Mouse (Mus musculus) liver, embryonic 16.5 days (tissue): Measurements from ENCODE around the gene Pknox2. TPM values are rescaled to one million over a fixed set of nuclear protein-coding genes. Genes with fewer than 3 reads are reported as not detected.

Experiments
- ATAC-seq: fragments of 200-750 bp; cut with Nextera tagmentation; 2 replicates; pipeline ENCODE4 v1.8.0; 2017; ENCODE audit warnings: low read depth, mild to moderate bottlenecking, moderate number of reproducible peaks, moderate library complexity
- H3K27ac ChIP-seq: fragments of 300-500 bp; sonication (generic); 2 replicates; pipeline ENCODE4 v1.5.1; 2014; ENCODE audit warnings: mild to moderate bottlenecking, low read length
- H3K27me3 ChIP-seq: fragments of 300-500 bp; sonication (generic); 2 replicates; pipeline ENCODE4 v1.6.1; 2014; ENCODE audit warnings: low read depth, low read length, mixed read lengths; ENCODE audit not compliant: control insufficient read depth, insufficient read depth
- H3K36me3 ChIP-seq: fragments of 300-500 bp; sonication (generic); 2 replicates; pipeline ENCODE4 v1.6.1; 2014; ENCODE audit warnings: mild to moderate bottlenecking; ENCODE audit not compliant: control insufficient read depth, insufficient read depth
- H3K4me1 ChIP-seq: fragments of 300-500 bp; sonication (generic); 2 replicates; pipeline ENCODE4 v1.6.1; 2014; ENCODE audit warnings: low read depth, low read length, mixed read lengths; ENCODE audit not compliant: control insufficient read depth
- H3K4me2 ChIP-seq: fragments of 300-500 bp; sonication (generic); 2 replicates; pipeline ENCODE4 v1.6.1; 2014; ENCODE audit warnings: low read depth, low read length, mixed read lengths
- H3K4me3 ChIP-seq: fragments of 300-500 bp; sonication (generic); 2 replicates; pipeline ENCODE4 v1.5.1; 2014; ENCODE audit warnings: low read depth, mild to moderate bottlenecking, low read length
- H3K9ac ChIP-seq: fragments of 300-500 bp; sonication (generic); 2 replicates; pipeline ENCODE4 v1.6.1; 2014; ENCODE audit warnings: low read depth, low read length
- H3K9me3 ChIP-seq: fragments of 300-500 bp; sonication (generic); replicated peaks from 2 replicates; pipeline ENCODE4 v1.6.1; 2016; ENCODE audit warnings: low read length; ENCODE audit not compliant: control insufficient read depth
- WGBS: fragments of 180-500 bp; shearing (Covaris S2); extraction: QIAGEN DNeasy Blood & Tissue Kit; methylation state at CpG from one replicate; pipeline ENCODE4 v1.1.7; 2014; ENCODE audit not compliant: insufficient replicate concordance; 5-methylcytosine and 5-hydroxymethylcytosine counted together
- polyA plus RNA-seq: library from polyadenylated mRNA; unstranded; fragments of >200 nt; fragmentation: Nextera tagmentation; extraction: Ambion mirVana; gene quantifications from 2 replicates; pipeline ENCODE4 v1.2.1, GENCODE M21; 2015

Gene Pknox2
- polyA plus RNA-seq, 1 experiment from 2014 or later = 0.50 TPM

- WGBS = 59% methylated on average over 2 of the region's 2 CpGs
Observed at GRCm38 (mm10) chr9:36942561-36942960, 204.6 kb downstream of the Pknox2 start.

DNA sequence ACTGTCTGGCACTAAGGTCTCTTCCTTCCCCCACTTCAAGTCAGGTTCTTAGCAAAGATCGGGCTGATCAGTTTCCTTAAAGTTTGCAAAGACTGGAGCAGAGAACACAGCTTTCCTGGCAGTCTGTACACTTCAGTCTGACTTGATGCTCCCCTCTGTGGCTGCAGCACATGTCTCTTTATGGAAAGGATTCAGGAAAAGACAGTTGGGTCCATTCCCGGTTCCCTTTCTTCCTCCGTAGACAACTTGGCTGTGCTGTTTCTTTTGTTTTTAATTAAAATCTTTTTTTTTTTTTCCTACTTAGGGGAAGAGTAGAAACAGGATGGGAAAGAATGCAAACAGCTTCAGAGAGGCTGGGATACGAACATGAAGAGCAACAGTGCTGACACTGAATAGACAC lies 205.1 kb downstream of the Pknox2 start:
- no peaks in the 10 kb centered on the region for H3K4me1 ChIP-seq
- H3K27ac ChIP-seq = no peak overlapping the region
- no peak overlapping the region for H3K4me3 ChIP-seq
- no peaks in the 10 kb centered on the region for H3K9me3 ChIP-seq
- H3K9ac ChIP-seq = no peak overlapping the region
- ATAC-seq = no peak
- H3K27me3 ChIP-seq = no peaks in the 10 kb centered on the region
- no peak overlapping the region for H3K4me2 ChIP-seq
- no peaks in the 10 kb centered on the region for H3K36me3 ChIP-seq
- WGBS = 59% methylated on average over 4 of the region's 4 CpGs

More at GRCm38 (mm10) chr9:36942561-36942960, 204.6 kb downstream of the Pknox2 start:
- ATAC-seq = no peak
- Histone ChIP-seq H3K4me1 (no peaks in the 10 kb centered on the region), H3K4me2 (no peak overlapping the region), H3K9me3 (no peaks in the 10 kb centered on the region), H3K27ac (no peak overlapping the region), H3K9ac (no peak overlapping the region), H3K4me3 (no peak overlapping the region), H3K36me3 (no peaks in the 10 kb centered on the region), H3K27me3 (no peaks in the 10 kb centered on the region)

- H3K27me3 ChIP-seq = no peaks in the 10 kb centered on the region
- WGBS = 14% methylated on average over 5 of the region's 5 CpGs
- no peak for ATAC-seq
- H3K4me3 ChIP-seq = no peak overlapping the region
- no peaks in the 10 kb centered on the region for H3K9me3 ChIP-seq
- no peak overlapping the region for H3K4me2 ChIP-seq
- H3K9ac ChIP-seq = no peak overlapping the region
- H3K36me3 ChIP-seq = no peaks in the 10 kb centered on the region
- no peak overlapping the region for H3K27ac ChIP-seq
- H3K4me1 ChIP-seq = no peaks in the 10 kb centered on the region
Observed at GRCm38 (mm10) chr9:36941565-36941964, 205.6 kb downstream of the Pknox2 start.

- H3K9ac ChIP-seq = no peak overlapping the region
- H3K9me3 ChIP-seq = no peaks in the 10 kb centered on the region
- WGBS = 66% methylated on average over 8 of the region's 8 CpGs
- no peaks in the 10 kb centered on the region for H3K36me3 ChIP-seq
- no peak overlapping the region for H3K4me3 ChIP-seq
- no peak overlapping the region for H3K27ac ChIP-seq
- no peak for ATAC-seq
- H3K27me3 ChIP-seq = no peaks in the 10 kb centered on the region
- no peak overlapping the region for H3K4me2 ChIP-seq
- no peaks in the 10 kb centered on the region for H3K4me1 ChIP-seq
Observed at GRCm38 (mm10) chr9:36938601-36939078, 208.6 kb downstream of the Pknox2 start.

GRCm38 (mm10) chr9:36933813-36934493 lies 213.3 kb downstream of the Pknox2 start:
- H3K36me3 ChIP-seq = no peaks in the 10 kb centered on the region
- no peaks in the 10 kb centered on the region for H3K9me3 ChIP-seq
- no peak overlapping the region for H3K4me2 ChIP-seq
- no peak overlapping the region for H3K4me3 ChIP-seq
- H3K9ac ChIP-seq = no peak overlapping the region
- no peak for ATAC-seq
- whole genome bisulfite sequencing = 39% methylated on average over 16 of the region's 16 CpGs
- H3K27ac ChIP-seq = no peak overlapping the region
- H3K27me3 ChIP-seq = no peaks in the 10 kb centered on the region
- no peaks in the 10 kb centered on the region for H3K4me1 ChIP-seq

DNA sequence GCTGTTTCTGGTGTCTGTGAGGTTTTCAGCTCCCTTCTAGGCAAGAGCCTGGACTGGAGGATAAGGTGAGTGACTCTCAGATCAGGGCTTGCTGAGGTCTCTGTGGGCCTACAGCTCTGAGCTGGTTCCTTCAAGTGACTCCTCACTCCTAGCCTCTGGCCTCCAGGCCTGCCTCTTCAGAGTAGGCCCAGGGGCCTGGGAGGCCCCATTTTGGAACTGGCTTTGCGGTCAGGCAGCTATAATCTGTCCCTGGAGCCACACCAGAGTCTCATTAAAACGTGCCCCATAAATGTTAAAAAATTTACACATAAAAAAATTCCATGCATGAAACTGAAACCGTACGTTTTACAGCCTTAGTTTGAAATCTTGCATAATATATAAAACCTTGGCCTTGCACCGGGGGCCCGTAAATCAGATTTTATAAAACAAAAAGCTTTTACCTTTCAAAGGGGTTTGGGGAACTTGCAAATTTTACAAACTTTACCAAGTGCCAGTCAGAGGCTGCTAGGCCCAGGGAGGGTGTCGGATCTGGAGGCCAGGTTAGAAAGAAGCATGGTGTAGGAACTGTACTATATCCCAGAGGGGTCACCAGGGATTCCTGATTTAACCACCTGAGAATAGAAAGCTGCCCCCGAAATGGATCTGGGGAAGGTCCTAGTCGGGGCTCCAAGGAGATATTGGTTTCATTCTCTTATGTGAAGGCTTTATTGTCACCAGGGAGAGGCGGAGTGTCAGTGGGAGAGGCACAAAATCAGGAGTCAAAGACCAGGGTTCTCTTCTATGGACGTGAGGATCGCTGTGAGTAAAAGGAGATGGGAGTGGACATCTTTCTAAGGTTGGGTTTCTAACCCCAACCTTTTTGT lies 214.0 kb downstream of the Pknox2 start:
- Histone ChIP-seq H3K27ac (no peak overlapping the region), H3K36me3 (no peaks in the 10 kb centered on the region), H3K27me3 (no peaks in the 10 kb centered on the region), H3K4me1 (no peaks in the 10 kb centered on the region), H3K4me3 (no peak overlapping the region), H3K9ac (no peak overlapping the region), H3K4me2 (no peak overlapping the region), H3K9me3 (no peaks in the 10 kb centered on the region)
- WGBS = 47% methylated on average over 12 of the region's 12 CpGs
- no peak for ATAC-seq

DNA sequence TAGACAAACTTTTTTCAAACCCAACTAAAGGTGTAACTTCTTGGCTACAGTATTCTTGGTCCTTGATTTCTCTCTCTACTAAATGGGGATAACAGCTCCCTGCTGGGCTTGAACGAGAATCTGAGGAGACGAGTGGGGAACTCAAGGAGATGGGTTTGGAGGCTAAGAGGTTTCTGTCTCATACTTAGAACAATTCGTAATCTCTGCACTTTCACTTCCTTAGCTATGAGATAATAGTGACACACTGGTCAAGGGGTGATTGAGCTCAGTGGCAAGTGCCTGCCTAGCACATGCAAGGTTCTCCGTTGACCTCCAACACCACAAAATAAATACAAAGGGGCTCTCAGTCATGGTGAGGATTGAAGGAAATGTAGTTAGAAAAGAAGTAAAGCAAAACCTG lies 215.6 kb downstream of the Pknox2 start:
- Histone ChIP-seq H3K27me3 (no peaks in the 10 kb centered on the region), H3K4me2 (no peak overlapping the region), H3K9me3 (no peaks in the 10 kb centered on the region), H3K27ac (no peak overlapping the region), H3K4me3 (no peak overlapping the region), H3K9ac (no peak overlapping the region), H3K36me3 (no peaks in the 10 kb centered on the region), H3K4me1 (no peaks in the 10 kb centered on the region)
- ATAC-seq = no peak
- WGBS = 41% methylated on average over 4 of the region's 4 CpGs

GRCm38 (mm10) chr9:36923753-36924152 lies 223.5 kb downstream of the Pknox2 start:
- WGBS = 61% methylated on average over 5 of the region's 5 CpGs

More at GRCm38 (mm10) chr9:36923753-36924152, 223.5 kb downstream of the Pknox2 start:
- Histone ChIP-seq H3K9me3 (no peaks in the 10 kb centered on the region), H3K27ac (no peak overlapping the region), H3K4me3 (no peak overlapping the region), H3K36me3 (no peaks in the 10 kb centered on the region), H3K27me3 (no peaks in the 10 kb centered on the region), H3K4me2 (no peak overlapping the region), H3K9ac (no peak overlapping the region), H3K4me1 (no peaks in the 10 kb centered on the region)
- no peak for ATAC-seq
